Mouse (Mus musculus): ENCODE data around the gene Cmtm2b. TPM values are rescaled to one million over a fixed set of nuclear protein-coding genes. Genes with fewer than 3 reads are reported as not detected.
"Not testable (repeated sequence)": the region's sequence is repeated elsewhere in the genome, so short reads cannot be mapped to it uniquely, and the experiment has no call there.

Gene Cmtm2b
- not detected in 2 replicates for polyA plus RNA-seq (2014; fragmentation: Nextera tagmentation; extraction: Ambion mirVana)

GRCm38 (mm10) chr8:104321930-104322329, at the start of gene Cmtm2b:
TSS of gene Cmtm2b (plus strand) at chr8:104322230.
- not testable (repeated sequence) for H3K9me3 ChIP-seq (ENCODE audit: control insufficient read depth, low read length); H3K27ac ChIP-seq (ENCODE audit: low read depth, low read length); H3K9ac ChIP-seq (replicated peaks; ENCODE audit: low read depth, low read length); H3K4me3 ChIP-seq (ENCODE audit: low read depth, low read length); H3K27me3 ChIP-seq (ENCODE audit: control insufficient read depth, insufficient read depth, low read length); H3K4me2 ChIP-seq (ENCODE audit: low read depth, low read length); ATAC-seq (ENCODE audit: low read depth); H3K36me3 ChIP-seq (ENCODE audit: control insufficient read depth, insufficient read depth, low read length); H3K4me1 ChIP-seq (ENCODE audit: control insufficient read depth, insufficient read depth, low read length)
- 88% methylated on average over 12 of the region's 12 CpGs for WGBS

GRCm38 (mm10) chr8:104293081-104293480, 28.9 kb upstream of the Cmtm2b start, which contains the start of gene Cmtm2a:
TSS of gene Cmtm2a (minus strand) at chr8:104293181.
- H3K36me3 ChIP-seq (ENCODE audit: control insufficient read depth, insufficient read depth, low read length); H3K27ac ChIP-seq (ENCODE audit: low read depth, low read length); H3K27me3 ChIP-seq (ENCODE audit: control insufficient read depth, insufficient read depth, low read length); H3K9me3 ChIP-seq (ENCODE audit: control insufficient read depth, low read length); H3K4me2 ChIP-seq (ENCODE audit: low read depth, low read length); H3K4me1 ChIP-seq (ENCODE audit: control insufficient read depth, insufficient read depth, low read length); H3K9ac ChIP-seq (replicated peaks; ENCODE audit: low read depth, low read length); ATAC-seq (ENCODE audit: low read depth); H3K4me3 ChIP-seq (ENCODE audit: low read depth, low read length): not testable (repeated sequence)
- WGBS = 87% methylated on average over 12 of the region's 12 CpGs

- Histone ChIP-seq H3K4me3 (ENCODE audit: low read depth, low read length) (no peak overlapping the region), H3K4me1 (ENCODE audit: control insufficient read depth, insufficient read depth, low read length) (no peaks in the 10 kb centered on the region), H3K9ac (replicated peaks; ENCODE audit: low read depth, low read length) (no peak overlapping the region), H3K9me3 (ENCODE audit: control insufficient read depth, low read length) (no peaks in the 10 kb centered on the region), H3K4me2 (ENCODE audit: low read depth, low read length) (no peak overlapping the region), H3K27me3 (ENCODE audit: control insufficient read depth, insufficient read depth, low read length) (no peaks in the 10 kb centered on the region), H3K27ac (ENCODE audit: low read depth, low read length) (no peak overlapping the region), H3K36me3 (ENCODE audit: control insufficient read depth, insufficient read depth, low read length) (no peaks in the 10 kb centered on the region)
- no peak for ATAC-seq (ENCODE audit: low read depth)
- 77% methylated on average over 1 of the region's 1 CpGs for WGBS
Observed at GRCm38 (mm10) chr8:104294396-104294795, 27.6 kb upstream of the Cmtm2b start.

- H3K9ac ChIP-seq (replicated peaks; ENCODE audit: low read depth, low read length); H3K36me3 ChIP-seq (ENCODE audit: control insufficient read depth, insufficient read depth, low read length); H3K4me2 ChIP-seq (ENCODE audit: low read depth, low read length); H3K4me3 ChIP-seq (ENCODE audit: low read depth, low read length); H3K27me3 ChIP-seq (ENCODE audit: control insufficient read depth, insufficient read depth, low read length); H3K9me3 ChIP-seq (ENCODE audit: control insufficient read depth, low read length); H3K27ac ChIP-seq (ENCODE audit: low read depth, low read length); H3K4me1 ChIP-seq (ENCODE audit: control insufficient read depth, insufficient read depth, low read length): not testable (repeated sequence)
- WGBS = 10% methylated on average over 3 of the region's 3 CpGs
- ATAC-seq (ENCODE audit: low read depth) = peak; percentile 75; the same call in 1 of the 2 replicates
Observed at GRCm38 (mm10) chr8:104301577-104301976, 20.5 kb upstream of the Cmtm2b start.

GRCm38 (mm10) chr8:104302536-104302935, 19.5 kb upstream of the Cmtm2b start:
- H3K36me3 ChIP-seq (ENCODE audit: control insufficient read depth, insufficient read depth, low read length); ATAC-seq (ENCODE audit: low read depth); H3K27ac ChIP-seq (ENCODE audit: low read depth, low read length); H3K4me1 ChIP-seq (ENCODE audit: control insufficient read depth, insufficient read depth, low read length); H3K4me3 ChIP-seq (ENCODE audit: low read depth, low read length); H3K9ac ChIP-seq (replicated peaks; ENCODE audit: low read depth, low read length); H3K9me3 ChIP-seq (ENCODE audit: control insufficient read depth, low read length); H3K27me3 ChIP-seq (ENCODE audit: control insufficient read depth, insufficient read depth, low read length); H3K4me2 ChIP-seq (ENCODE audit: low read depth, low read length): not testable (repeated sequence)
- WGBS = 95% methylated on average over 4 of the region's 4 CpGs

GRCm38 (mm10) chr8:104304962-104305361, 17.1 kb upstream of the Cmtm2b start:
- Histone ChIP-seq H3K4me2 (ENCODE audit: low read depth, low read length) (no peak overlapping the region), H3K4me1 (ENCODE audit: control insufficient read depth, insufficient read depth, low read length) (no peaks in the 10 kb centered on the region), H3K36me3 (ENCODE audit: control insufficient read depth, insufficient read depth, low read length) (no peaks in the 10 kb centered on the region), H3K27ac (ENCODE audit: low read depth, low read length) (no peak overlapping the region), H3K27me3 (ENCODE audit: control insufficient read depth, insufficient read depth, low read length) (no peaks in the 10 kb centered on the region), H3K4me3 (ENCODE audit: low read depth, low read length) (no peak overlapping the region), H3K9me3 (ENCODE audit: control insufficient read depth, low read length) (no peaks in the 10 kb centered on the region), H3K9ac (replicated peaks; ENCODE audit: low read depth, low read length) (no peak overlapping the region)
- ATAC-seq (ENCODE audit: low read depth) = no peak
- 91% methylated on average over 11 of the region's 11 CpGs for WGBS

- H3K9me3 ChIP-seq (ENCODE audit: control insufficient read depth, low read length); ATAC-seq (ENCODE audit: low read depth); H3K4me2 ChIP-seq (ENCODE audit: low read depth, low read length); H3K36me3 ChIP-seq (ENCODE audit: control insufficient read depth, insufficient read depth, low read length); H3K27me3 ChIP-seq (ENCODE audit: control insufficient read depth, insufficient read depth, low read length); H3K4me3 ChIP-seq (ENCODE audit: low read depth, low read length); H3K9ac ChIP-seq (replicated peaks; ENCODE audit: low read depth, low read length); H3K27ac ChIP-seq (ENCODE audit: low read depth, low read length); H3K4me1 ChIP-seq (ENCODE audit: control insufficient read depth, insufficient read depth, low read length): not testable (repeated sequence)
- 40% methylated on average over 6 of the region's 6 CpGs for WGBS
Observed at GRCm38 (mm10) chr8:104308341-104308740, 13.7 kb upstream of the Cmtm2b start.

GRCm38 (mm10) chr8:104309441-104310155, 12.4 kb upstream of the Cmtm2b start, which contains the start of the genes Gm45711 and Cmtm1:
TSS of gene Gm45711 (minus strand) at chr8:104310081.
TSS of gene Cmtm1 (minus strand) at chr8:104310145.
- H3K4me3 ChIP-seq (ENCODE audit: low read depth, low read length); H3K9ac ChIP-seq (replicated peaks; ENCODE audit: low read depth, low read length); H3K4me1 ChIP-seq (ENCODE audit: control insufficient read depth, insufficient read depth, low read length); H3K4me2 ChIP-seq (ENCODE audit: low read depth, low read length); ATAC-seq (ENCODE audit: low read depth); H3K36me3 ChIP-seq (ENCODE audit: control insufficient read depth, insufficient read depth, low read length); H3K27me3 ChIP-seq (ENCODE audit: control insufficient read depth, insufficient read depth, low read length); H3K27ac ChIP-seq (ENCODE audit: low read depth, low read length); H3K9me3 ChIP-seq (ENCODE audit: control insufficient read depth, low read length): not testable (repeated sequence)
- 92% methylated on average over 36 of the region's 36 CpGs for WGBS

GRCm38 (mm10) chr8:104312023-104312422, 10.0 kb upstream of the Cmtm2b start:
- H3K9ac ChIP-seq (replicated peaks; ENCODE audit: low read depth, low read length); H3K9me3 ChIP-seq (ENCODE audit: control insufficient read depth, low read length); ATAC-seq (ENCODE audit: low read depth); H3K27me3 ChIP-seq (ENCODE audit: control insufficient read depth, insufficient read depth, low read length); H3K4me2 ChIP-seq (ENCODE audit: low read depth, low read length); H3K27ac ChIP-seq (ENCODE audit: low read depth, low read length); H3K4me1 ChIP-seq (ENCODE audit: control insufficient read depth, insufficient read depth, low read length); H3K36me3 ChIP-seq (ENCODE audit: control insufficient read depth, insufficient read depth, low read length); H3K4me3 ChIP-seq (ENCODE audit: low read depth, low read length): not testable (repeated sequence)
- WGBS = 88% methylated on average over 3 of the region's 3 CpGs
